Mouse (Mus musculus) cerebellum, adult 11 months (tissue): Measurements from ENCODE around the gene Hic1.

Source experiments
- DNase-seq: peaks from one replicate; pipeline ENCODE4 v3.0.0; 2022

Gene Hic1

DNA sequence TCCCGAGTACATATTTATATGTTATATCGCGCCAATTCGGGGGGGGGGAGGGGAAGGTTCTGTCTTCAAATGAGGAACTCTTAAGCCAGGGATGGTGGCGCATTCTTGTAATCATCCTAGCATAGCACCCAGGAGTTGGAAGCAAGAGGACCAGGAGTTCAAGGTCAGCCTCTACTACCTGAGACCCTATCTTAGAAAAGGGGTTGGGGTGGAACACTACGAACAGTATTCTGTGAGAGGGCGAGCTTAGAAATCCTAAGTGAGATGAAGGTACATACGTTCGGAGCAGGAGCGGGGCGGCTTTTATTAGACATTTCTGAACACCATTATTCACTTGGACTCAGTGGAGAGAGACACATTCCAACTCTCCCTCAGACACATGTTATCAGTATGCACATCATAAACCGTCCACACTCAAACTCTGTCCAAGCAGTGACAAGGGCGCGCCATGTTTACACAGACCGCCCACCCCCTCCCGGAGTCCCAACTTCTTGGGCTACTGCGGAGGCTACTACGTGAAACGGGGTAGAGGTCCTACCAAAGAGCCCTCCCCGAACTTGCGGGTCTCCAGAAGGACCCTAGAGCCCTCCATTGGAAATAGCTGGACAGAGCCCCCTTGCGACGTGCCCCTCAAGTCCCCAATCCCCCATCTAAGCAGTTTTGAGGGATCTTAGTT is at the start of gene Hic1:
Hic1 (minus strand) TSS at position 115 of the 676 bp plus-strand sequence.
- no peak for DNase-seq

DNA sequence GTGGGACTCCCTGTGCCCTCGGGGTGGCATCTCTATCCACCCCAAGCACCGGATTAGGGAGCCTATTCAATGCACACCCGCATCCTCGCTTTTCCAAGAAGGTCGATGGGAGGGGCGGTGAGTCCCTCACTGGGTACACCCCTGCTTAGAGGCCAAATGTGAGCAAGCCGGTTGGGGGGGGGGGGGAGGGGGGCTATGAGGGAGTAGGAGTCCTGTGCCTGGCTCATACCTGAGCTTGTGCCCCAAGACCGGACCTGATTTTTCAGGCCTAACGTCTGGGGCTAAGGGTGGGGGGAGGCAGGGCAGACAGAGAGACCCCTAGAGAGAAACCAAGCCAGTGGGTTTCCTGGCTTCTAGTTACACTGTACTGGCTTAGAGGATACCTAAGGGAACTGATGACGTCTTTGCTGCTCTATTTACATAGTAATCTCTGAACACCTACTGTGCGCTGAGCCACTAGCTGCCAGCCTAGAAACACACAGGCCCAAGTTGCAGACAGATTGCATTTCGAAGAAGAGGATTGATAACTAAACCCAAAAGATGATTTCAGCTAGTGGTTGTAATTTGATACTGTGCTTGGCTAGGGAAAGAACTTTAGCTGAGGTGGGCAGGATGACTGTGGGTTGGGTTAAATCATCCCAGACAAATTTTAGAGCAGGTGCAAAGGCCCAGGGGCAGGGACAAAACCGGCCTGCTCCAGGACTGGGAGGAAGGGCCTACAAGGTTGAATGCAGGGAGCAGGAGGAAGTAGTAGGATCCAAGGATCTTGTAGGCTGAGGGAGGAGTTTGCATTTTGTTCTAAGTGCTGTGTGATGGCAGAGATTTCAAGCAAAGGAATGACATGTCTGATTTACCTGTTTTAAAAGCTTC is 45.0 kb upstream of the Hic1 start:
- no peak for DNase-seq

DNA sequence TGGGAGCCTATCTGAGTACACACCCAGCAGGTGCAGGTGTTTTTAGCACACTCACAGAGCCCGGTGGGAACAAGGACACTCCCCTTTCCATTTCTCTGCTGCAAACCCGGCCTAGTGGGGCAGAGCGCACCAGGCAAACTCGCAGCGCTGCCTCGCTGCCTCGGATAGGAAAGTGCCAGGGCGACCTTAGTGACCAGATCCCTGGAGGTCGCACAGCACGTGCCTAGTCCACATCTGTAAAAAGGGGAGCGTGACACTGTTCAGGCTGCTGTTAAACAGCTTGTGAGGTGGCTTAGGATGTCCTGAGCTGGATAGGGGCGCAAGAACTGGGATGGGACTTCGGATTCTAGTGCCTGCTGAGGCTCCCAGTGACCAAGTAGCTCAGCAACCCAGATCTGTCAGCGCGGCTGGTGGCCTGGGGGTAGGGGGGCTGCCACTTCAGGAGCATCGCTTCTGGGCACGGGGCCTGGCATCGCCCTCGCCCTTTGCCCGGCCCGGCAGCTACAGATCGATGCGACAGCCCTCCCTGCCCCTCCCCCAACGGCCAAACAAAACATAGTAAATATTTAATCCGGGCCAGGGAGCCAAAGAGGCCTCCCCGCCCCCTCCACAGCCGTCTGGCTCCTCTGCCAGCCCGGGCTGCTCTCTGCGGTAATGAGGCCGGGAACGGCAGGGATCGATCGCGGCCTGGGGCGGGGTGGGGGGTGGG is 44.2 kb upstream of the Hic1 start:
- DNase-seq, result peak; percentile 70

DNA sequence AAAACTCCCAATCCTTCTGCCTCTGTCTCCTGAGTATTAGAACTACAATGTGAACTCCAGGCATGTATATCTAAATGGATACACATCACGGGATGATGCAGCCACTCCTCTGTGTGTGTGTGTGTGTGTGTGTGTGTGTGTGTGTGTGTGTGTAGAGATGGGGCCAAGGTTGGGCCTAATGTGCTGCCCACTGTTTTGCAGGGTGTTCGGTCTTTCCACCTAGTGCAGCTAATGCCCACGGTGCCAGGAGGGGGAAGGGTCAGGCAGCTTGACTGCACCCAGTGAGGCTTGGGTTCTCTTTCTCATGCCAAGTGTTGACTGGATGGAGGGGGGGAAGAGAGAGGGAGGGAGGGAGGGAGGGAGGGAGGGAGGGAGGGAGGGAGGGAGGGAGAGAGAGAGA is 43.6 kb upstream of the Hic1 start:
- DNase-seq, result no peak

DNA sequence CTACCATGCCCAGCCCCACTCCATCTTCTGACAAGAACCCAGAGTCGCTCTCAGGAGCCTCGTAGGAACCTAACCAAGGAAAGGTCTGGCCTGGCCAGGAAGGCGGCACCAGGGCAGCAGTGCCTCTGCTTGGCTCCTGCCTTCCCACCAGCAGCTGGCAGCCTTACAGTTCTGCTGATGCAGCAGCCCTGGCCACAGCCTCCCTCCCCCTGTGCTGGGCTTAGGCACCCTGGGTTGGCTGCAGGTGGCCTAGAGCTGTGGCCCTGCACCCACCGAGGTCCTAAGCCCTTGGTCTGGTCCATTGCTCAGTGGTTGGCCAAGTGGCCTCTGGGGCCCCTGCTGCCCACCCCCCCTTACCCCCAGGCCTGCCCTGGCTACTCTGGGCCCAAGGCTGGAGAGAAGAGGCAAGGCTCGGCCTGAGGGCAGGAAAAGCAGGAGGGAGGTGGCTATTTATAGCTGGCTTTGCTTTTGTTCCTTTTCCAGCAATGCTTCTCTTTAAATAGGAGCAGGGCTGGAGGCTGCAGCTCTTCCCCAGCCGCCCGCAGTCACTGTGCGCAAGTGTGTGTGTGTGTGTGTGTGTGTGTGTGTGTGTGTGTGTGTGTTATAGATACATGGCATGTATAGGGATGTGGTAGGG is 42.8 kb upstream of the Hic1 start:
- no peak for DNase-seq

DNA sequence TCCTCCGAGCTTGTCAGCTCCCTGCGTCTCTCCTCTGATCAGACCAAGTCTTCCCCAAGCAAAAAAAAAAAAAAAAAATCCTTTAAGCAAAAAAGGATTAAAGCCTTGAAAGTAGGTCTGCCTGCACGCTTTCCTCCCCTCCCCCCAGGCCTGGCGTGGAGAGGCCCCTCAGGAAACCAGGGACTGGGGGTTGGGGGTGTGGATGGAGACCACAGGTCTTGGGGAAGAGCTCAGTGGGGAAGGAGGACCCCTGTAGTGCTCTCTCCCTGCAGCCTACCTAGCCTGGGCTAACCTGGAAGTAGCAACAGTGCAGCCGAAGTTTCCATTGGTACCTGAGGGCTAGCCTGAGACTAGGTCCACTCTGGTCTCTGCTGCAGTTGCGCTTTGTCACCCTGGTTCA is 41.4 kb upstream of the Hic1 start:
- DNase-seq, result no peak

DNA sequence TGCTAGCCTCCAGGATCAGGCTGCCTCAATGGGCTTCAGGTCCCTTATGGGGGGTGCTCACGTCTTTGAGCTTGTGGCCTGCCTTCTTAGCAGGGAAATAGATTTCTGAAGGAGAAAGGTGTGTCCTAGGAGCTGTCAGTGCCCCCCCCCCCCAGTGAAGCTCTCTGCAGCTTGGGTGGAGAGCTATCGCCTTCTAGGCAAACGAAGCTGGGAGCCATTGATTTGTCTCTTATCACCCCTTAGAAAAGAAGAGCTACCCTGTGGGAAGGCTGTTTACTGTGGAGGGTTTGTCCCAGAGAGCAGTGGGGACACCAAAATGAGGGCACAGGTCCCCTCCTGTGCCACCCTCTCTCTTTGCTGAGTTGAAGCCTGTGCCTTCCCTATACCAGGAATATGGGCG is 40.8 kb upstream of the Hic1 start:
- DNase-seq, result no peak

DNA sequence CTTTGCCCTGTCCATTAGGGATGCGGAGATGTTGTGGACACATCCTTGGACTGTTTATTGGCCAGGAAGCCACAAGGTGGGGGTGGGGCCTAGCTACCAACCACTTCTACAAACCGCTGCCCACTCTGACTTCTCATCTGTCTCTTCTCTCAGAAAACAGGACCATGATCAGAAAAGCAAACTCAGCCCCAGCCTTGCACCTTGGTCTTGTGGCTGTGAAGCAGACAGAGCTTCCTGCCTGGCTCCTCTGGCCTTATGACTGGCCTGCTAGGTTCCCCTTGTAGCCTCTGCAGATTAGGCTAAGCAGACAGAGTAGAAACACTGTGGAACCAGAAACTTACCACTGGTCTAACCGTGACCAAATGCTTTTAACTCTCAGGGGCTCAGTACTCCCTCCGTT is 40.0 kb upstream of the Hic1 start:
- no peak for DNase-seq

DNA sequence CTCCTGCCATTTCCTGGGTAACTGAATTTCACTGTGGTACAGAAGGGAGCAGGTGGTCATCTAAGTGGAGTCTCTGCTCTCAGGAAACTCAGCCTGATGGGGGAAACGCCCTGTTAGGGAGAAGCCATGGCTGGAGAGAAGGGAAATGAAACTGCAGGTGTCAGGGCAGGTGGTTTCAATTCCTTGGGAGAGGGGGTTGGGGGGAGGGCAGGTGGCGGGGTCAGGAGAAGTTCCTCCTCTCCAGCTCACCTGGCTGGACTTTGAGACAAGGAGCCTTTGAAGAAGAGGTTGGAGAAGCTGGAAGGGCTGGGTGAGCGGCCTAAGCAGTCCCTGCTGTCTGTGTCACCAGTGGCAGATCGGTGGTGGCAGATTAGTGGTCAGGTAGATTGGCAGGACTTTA is 37.0 kb upstream of the Hic1 start:
- no peak for DNase-seq

DNA sequence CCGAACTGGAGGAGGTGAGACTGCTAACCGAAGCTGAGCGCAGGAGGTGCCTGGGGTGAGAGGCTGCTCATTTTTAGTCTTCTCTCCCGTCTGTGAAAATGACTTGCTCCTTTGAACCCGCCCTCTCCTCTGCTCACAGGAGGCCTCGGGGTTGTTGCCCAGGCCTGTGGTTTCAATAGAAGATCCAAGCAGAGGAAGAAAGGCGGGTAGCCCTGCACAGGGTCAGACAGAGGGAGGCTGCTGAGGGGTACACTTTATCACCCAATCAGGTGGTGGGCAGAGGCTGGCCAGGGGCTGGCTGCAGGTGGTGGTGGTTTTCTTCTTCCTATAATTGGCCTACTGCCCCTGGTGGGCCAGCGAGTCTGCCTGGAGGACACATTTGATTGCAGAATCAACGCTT is 35.2 kb upstream of the Hic1 start:
- no peak for DNase-seq

DNA sequence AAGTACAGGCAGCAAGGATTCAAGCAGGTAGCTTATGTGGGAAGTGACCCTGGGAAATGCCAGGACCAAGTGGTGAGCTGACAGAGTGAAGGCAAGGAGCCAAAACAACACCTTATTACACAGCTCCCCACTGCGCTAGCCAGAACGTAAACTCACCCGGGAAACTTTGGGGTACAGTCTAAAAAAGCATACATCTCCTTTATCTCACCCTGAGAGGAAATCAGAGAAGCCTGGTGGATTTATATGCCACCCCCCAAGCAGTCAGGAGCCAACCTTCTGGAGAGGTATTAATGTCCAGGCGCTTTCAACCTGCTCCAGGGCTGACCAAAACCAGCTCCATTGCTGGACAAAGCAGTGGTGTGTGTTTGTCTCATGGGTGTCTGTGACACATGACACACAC is 34.6 kb upstream of the Hic1 start:
- DNase-seq, result no peak

DNA sequence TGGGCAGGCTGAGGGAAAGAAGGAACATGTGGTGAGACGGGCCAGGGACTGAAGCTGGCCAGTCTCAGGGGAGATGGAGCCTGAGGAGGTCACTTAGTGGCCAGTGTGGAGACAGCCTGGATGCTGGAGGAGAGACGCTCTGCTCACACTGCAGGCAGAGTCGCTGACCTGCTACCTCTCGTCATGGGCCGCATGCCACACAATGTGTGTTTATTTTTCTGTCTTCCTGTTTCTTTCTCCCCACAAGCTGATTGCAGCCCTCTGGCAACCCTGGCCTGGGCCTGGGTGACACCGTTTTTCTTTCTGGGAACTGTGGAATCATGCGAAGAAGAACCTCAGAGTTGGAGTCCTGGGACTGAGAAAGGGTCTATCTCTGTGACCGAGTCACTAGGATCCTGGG is 32.4 kb upstream of the Hic1 start:
- DNase-seq, result no peak

DNA sequence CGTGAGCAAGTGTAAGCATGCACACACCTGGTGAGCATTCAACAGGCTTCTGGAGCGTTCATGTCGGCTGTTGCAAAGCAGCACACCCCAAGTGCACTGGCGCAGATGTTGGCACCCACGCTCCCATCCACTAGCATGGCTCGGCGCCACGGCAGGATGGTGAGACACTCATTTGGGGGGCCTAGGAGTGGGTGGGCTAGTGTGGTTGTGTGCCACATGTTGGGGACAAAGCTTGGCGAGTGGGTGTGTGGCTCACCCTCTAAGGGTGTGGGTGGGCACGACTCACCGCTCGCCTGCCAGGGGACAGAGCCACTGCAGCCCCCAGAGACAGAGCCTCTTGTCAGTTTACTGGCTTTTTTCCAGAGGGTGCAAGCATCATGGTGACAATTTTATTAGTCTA is 31.6 kb upstream of the Hic1 start:
- no peak for DNase-seq

DNA sequence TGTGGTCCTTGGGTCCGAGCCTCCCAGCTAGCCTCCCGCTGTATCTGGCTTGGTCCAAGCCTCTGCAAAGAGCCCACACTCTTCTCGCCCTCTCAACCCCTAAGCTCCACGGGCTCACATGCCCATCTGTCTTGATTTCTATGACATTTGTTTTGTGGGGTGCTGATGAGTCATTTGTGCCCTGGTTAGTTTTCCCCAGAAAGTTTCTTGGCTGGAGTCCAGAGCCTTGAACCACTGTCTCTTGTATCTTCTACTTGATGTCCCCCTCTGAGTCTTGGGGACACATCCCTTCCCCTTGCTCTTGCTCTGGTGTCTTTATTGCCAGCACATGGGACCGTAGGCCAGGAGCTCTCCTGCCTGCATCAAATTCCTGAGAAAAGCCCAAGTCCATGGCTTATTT is 30.6 kb upstream of the Hic1 start:
- DNase-seq, result no peak

DNA sequence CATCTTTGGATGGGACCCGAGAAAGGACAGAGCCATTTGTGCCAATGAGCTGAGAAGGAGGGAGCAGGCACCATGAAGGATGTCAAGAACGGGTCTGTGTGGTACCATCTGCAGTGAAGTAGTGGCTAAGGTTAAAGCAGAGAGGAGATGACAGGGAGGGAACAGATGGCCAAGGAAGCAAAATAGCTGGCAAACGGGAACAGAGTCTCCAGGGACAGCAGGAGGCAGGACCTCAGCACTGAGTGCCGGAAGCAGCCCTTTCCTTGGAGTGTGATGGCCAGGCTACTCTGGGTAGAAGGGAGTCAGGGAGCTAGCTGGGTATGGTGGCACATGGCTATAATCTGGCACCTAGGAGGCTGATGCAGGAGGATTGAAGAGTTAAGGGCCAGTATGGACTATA is 29.5 kb upstream of the Hic1 start:
- peak; percentile 66 for DNase-seq

DNA sequence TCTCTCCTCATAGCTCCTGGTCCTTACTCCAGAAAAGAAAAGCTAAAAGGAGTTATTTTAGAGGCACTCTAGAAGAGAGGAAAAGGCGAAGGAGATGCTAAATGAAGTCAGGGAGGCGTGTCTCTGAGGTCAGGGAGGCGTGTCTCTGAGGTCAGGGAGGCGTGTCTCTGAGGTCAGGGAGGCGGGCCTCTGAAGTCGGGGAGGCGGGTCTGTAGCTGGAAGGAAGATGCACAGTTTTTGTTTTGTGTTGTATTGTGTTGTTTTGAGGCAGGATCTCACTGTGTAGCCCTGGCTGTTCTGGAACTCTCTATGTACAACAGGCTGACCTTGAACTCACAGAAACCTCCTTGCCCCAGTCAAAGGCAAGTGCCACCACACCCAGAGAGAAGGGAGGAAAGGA is 28.6 kb upstream of the Hic1 start:
- no peak for DNase-seq

DNA sequence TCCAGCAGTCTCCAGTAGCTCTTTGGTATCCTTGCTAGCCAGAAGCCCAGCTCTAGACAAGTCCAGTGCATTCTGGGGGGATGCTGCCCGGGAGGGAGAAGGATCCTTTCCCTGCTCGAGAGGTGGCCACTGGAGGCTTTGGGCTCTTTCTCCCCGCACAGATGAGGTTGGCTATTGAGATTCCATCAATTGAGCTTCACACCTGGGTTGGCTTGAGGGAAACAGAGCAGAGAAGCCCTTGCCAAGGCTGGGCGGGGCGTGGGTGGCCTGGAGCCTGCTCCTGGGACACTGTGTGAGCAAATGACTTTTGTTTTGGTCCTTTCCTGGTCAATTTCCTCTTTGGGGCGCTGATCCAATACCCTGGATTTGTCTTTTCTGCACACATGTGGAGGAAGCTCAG is 26.8 kb upstream of the Hic1 start:
- no peak for DNase-seq

DNA sequence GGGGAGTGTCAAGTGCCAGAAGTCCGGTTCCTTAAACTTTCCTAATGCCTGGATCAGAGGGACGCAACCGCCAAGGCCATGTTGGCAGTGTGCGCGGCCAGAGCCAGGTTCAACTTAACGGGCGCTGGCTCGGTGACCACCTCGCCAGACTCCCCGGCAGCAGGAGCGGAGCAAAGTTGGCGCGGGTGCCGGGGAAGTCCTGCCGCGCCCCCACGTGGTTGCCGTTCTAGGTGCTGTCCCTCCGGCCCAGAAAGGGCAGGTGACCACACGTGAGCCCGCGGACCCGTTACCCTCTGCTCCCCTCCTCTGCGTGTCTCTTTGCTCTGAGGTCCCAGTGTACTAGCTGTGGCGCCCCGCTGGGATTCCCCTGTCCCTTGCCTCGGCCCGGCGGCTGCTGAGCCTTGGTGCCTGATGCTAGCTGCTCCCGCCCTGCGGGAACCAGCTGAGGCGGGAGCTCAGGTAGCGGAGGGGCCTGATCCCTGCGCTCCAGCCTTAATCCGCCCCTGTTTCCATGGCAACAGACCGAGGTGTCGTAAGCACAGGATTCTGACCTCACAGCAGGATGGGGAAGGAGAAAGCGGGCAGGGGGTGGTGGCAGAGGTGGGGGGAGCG is 25.6 kb upstream of the Hic1 start:
- peak; percentile 75 for DNase-seq

DNA sequence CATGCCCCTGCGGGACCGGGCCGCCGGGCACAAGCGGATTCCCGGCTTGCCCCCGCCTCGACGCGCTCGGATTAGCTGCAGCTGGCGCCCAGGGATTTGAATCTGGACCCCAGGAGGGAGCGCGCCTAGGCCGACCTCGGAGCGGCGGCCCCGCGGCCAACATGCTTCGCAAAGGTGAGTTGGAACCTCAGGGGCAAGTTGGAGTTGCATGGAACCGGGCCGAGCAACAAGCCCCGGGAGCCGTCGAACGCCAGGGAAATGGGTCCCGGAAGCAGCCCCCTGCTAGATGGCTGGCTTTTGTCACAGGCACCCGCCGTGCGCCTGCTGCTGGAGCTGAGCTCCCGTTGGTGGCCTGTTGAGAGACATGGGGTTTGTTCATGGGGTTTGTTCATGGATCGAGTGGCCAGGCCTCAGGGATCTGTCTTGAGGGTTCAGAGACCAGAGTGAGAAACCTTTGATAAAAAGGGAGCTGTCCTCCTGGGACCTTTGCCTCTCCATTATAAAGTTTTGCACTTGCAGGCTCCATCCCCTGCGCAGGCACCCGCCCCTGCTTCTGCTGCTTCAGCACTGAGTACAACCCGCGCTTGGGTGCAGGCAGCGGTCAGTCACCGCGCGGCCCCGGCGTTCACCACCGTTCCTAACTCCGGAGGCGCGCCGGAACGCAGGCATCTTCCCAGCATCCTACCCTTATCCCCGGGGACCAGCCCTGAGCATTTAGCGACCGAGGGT is 25.0 kb upstream of the Hic1 start:
- no peak for DNase-seq

DNA sequence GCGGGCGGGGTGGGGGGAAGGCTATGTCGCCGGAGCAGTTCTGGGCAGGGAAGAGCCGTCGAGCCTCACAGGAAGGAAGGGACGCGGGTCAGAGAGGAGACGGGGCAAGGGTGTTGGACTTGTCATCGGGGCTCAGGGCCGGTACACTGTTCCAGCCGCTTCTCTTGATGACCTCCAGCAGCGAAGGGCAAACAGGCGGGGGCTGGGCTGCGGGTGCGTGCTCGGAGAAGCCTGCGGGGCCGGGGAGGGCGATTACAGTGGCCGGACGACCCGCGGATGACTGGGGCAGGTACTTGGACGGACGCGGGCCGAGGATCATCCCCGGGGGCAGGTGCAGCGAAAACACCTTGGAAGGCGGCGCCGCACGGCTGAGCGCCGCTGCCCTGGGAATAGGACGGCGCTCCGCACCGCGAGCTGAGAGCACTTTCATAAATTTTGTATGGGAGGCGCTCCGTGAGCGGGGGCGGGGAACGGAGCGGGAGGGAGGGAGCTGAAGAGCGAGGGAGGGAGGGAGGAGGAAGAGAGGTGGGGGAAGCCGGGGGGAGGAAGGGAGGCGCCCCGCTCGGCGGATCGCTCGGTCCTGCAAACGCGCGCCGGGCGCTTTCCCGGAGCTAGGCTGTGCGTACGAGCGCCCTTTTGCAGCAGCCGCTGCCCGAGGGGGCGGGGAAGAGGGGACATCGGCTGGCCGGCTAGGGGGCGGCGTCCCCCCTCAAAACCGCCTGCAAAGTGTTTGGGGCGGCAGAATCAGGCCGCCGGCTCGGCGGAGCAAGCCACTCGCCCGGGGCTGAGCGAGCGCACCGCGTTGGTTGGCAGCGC is 24.1 kb upstream of the Hic1 start, which contains the start of gene Rtn4rl1:
Rtn4rl1 (plus strand) TSS at position 528 of the 816 bp plus-strand sequence.
- peak; percentile 80 for DNase-seq
